Mouse (Mus musculus) frontal cortex, postnatal 36 days (tissue): ENCODE measurements around the gene Atf5.

Source experiments
- DNase-seq, 2 experiments: peaks; one replicate each; pipeline ENCODE4 v3.0.0; 2022; ENCODE audit warnings: low spot score in 2 of 2

Gene Atf5

GRCm38 (mm10) chr7:44816470-44817021, at the start of gene Atf5:
TSS of gene Atf5 (minus strand) at chr7:44816658.
- DNase-seq, result peak; percentile 50 to 57

DNA sequence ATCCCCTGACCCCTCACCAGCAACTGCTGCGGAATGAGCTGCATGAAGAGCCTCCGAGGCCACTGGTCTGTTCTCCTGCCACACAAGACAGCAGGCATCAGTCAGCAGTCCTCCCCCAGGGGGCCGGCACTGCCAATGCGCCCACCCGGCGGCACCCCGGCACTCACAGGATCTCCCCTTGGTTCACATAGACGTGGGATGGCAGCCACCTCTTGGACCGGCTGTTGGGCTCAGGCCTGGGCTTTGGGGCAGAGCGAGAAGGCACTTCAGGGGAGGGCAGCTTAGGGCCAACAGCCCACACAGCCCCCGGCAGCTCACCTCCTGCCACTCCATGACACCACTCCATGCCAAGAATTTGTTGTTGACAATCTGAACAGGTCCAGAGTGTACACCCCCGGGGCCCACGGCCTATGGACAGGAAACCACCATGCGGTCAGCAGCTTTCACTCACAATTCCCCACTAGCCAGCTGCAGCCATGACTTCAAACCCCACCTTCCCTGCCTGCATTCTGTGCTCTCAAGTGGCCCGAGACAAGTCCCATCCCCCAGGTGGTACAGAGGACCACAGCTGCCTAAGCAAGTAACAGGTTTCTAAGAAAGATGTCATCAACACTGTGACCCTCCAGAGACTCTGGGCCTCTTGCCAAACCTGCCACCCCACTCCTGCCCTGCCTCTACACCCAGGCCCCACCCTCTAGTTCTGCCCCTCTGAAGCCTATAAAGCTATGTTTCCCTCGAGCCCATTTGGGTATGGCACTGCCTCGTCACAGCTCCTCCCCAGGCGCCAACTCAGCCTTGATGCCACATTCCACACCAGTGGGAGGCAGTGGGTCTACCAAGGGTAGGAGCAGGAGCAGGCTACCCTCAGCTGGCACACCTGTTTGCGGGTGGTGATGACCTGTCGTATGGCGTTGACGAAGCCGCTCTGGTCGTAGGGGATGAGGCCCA, 48.4 kb upstream of the Atf5 start:
- DNase-seq, result no peak

DNA sequence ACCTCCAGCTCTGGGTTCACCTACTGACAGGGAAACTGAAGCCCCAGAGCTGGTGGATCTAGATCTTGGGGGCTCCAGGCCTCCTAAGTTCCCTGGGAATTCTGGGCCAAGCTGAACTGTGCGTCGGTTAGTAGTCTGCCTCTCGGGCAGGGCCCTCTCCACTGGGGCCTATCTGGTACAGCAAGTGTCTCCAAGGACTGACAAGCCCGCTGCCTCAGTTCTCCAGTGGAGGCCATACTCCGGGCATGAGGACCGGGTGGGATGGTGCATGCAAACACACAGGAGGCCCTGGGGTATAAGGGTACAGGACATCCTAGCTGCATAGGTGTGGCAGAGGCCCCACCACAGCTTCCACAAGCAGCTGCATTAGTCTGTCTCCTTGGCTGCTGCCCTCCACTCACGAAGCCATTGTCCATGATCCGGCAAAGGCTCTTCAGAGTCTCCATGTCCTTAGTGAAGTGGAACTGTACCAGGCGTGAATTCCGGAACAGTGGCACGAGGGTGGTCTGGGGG, 47.6 kb upstream of the Atf5 start:
- no peak for DNase-seq

GRCm38 (mm10) chr7:44863210-44863609, 46.8 kb upstream of the Atf5 start:
- DNase-seq, result no peak

DNA sequence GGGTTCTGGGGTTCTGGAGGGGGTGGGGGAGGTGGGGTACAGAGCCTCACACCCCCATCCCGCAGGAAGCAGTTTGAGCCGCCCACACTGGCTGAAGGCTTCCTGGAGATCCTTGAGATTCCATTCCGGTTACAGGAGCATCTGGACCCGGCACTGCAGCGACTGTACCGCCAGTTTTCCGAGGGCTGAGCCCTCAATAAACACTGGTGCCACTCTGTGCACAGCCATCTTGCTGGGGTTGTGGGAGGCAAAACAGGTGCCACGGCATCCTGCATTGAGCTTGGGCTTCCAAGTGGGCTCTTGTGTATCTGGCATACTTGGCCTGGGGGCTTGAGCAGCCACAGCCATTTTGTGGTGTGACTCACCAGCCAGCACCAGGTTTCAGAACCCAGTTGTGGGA, 46.0 kb upstream of the Atf5 start:
- DNase-seq, result no peak

GRCm38 (mm10) chr7:44861429-44861816, 45.0 kb upstream of the Atf5 start:
- no peak for DNase-seq

DNA sequence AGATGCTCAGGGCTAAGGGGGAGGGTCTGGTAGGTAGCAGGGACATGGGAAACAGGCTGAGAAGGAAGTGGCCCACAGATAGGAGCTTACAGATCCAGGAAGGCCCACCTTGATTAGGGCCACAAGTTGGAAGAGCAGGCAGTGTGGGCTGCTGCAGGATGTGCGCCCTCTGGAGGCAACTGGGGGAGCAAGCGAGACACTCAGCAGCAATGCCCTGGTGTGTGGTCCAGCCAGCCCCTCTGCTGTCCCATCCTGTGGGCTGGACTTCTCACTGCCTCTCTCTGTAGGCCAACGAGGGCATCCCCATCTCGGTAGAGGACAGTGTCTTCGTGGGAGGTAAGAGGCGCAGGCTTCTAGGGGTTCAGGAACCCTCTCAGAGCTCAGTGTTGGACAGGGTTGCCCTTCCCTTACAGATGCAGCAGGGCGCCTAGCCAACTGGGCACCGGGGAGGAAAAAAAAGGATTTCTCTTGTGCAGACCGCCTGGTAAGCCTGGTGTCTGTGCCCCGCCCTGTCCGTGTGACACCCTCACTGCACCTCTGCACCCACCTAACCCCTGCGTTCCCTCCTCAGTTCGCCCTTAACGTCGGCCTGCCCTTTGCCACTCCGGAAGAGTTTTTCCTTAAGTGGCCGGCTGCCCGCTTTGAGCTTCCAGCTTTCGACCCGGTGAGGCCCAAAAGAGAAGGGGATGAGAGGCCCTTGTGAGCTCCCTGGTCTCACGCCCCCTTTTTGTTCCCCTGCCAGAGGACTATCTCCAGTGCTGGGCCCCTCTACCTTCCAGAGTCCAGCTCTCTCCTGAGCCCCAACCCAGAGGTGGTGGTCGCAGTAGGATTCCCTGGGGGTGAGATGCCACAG, 44.3 kb upstream of the Atf5 start:
- no peak for DNase-seq

GRCm38 (mm10) chr7:44859896-44860295, 43.4 kb upstream of the Atf5 start:
- no peak for DNase-seq

GRCm38 (mm10) chr7:44857905-44858304, 41.4 kb upstream of the Atf5 start:
- DNase-seq, result no peak

DNA sequence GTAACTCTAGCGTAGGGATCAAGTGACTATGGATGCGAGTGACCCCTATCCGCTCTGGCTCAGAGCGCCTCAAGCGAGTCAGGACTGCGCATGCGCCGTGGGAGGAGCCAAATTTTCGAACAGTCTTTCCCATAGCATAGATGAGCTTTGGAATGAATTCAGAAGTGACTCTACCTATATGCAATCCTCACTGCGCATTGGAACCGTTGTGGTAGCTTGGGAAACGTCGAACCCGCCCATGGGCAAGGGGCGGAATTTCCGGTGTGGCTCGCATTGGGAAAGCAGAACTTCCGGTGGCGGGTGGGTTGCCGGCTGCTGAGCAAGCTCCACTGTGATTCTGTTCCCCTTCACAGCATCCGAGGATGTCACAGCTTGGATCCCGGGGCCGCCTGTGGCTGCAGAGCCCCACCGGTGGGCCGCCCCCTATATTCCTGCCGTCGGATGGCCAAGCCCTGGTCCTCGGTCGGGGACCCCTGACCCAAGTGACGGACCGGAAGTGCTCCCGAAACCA, 40.6 kb upstream of the Atf5 start, which contains the start of gene Pnkp:
Gene Pnkp (plus strand): TSS at position 98 of the 511 bp plus-strand sequence.
- DNase-seq, result peak; percentile 94 to 96

- DNase-seq, result no peak
These were observed 39.9 kb upstream of the Atf5 start for GRCm38 (mm10) chr7:44856265-44856916.

DNA sequence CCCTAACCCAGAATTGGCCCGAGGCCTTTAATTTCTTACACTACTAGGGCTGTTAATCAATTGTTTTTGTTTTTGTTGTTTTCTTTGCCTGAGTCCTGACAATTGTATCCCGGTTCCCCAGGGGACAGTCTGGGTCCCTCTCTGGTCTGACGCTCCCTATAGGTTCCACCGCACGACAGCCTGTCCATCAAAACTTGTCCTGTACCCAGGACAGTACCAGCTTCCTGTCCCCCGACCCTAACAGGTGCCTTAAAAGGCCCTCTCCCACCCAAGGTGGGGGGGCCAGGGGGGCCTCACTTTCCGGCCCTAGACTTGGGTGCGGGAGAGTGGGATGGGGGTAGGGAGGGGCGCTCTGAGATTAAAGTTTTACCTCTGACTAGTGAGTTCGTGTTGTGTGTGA, 38.6 kb upstream of the Atf5 start:
- DNase-seq, result no peak

DNA sequence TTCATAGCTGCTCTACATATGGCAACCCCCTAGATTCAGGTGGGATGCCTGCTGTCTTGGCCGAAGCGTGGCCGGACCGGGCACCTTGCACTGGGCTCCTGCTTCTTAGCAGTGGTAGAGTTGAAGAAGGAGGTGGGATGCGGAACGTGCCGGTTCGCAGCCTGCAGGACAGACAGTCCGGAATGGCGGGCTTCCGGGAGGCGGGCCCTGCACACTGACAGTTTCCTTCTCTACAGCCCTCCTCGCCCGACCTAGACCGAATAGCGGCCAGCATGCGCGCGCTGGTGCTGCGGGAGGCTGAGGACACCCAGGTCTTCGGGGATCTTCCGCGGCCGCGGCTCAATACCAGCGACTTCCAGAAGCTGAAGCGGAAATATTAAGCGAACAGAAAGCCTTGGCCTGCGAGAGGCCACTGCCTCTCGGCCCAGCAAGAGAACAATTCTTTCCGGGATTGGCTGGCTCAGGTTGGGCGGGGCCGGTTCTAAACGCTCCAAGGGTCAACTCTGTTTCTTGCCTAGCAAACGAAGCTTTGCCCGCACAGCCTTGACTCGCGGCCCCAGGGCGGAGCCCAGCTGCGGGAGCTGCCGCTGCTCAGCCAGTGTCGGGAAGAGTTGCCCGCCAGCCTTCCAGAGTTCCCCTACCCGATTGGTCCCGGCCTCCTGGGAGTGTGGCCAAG, 38.0 kb upstream of the Atf5 start:
- peak; percentile 62 to 71 for DNase-seq

DNA sequence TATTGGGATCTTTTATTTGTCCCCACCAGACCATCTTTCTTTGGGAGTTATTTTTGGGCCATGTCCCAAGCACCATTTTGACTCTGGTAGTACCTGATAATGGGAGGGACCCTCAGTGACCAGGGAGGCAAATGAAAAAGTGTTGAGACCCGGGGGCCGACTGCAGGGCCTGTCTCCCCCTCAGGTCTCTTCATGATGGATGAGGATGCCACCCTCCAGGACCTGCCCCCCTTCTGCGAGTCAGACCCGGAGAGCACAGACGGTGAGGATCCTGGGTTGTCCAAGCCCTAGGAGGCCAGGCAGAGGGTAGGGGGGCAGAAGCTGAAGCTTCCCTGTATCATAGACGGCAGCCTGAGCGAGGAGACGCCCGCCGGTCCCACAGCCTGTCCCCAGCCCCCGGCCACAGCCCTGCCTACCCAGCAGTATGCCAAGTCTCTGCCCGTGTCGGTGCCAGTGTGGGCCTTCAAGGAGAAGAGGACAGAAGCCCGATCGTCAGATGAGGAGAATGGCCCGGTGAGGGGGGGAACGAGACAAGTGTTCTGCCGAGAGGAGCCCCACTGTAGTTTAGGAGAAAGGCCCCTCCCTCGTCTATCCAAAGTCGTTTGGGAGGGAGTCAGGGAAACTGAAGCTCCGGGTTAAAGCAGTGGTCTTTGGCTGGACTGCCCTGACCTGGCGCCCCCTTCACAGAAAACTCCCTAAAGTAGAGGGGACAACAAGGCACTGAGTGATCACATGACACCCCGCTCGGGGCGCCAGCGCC, 37.3 kb upstream of the Atf5 start:
- DNase-seq, result no peak

DNA sequence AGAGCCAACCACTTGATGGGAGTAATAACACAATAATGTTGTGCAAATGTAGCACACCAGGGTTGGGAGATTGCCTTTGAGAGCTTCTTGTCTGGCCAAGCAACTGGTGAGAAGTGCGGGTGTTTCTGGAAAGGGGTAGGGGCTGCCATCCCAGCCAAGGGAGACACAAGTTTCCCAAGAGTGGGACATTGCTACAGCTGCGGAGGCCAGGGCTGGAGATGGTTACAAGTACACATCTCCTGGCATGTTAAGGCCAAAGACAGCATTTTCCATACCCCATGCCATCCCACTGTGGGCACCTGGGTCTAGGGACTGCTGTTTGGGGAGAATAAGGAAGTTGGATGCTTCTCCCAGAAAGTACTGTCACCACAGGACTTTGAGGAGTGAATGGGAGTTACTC, 36.6 kb upstream of the Atf5 start:
- DNase-seq, result no peak

DNA sequence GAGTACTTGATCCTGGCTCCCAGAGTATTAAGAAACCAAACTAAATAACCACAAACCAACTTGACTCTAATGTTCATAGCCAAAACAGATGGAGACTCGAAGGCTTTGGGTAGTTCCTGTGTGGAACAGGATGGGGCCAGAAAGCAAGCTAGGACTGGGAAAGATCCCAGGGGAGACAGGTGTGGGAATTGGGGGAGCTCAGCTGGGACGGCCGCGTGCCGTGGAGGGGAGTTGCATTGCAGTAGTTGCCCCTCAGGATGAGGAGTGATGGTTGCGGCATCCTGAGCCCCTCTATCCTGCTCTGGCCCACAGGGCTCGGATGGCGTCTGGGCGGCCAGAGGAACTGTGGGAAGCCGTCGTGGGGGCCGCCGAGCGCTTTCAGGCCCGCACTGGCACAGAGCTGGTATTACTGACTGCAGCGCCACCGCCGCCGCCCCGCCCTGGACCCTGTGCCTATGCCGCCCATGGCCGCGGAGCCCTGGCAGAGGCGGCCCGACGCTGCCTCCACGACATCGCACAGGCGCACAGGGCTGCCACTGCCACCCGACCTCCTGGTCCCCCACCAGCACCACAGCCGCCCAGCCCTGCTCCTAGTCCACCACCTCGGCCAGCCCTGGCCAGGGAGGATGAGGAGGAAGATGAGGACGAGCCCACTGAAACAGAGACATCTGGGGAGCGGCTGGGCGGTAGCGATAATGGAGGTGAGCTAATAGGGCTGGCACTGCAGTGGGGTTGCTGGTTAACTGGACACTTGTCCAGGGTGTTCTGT, 36.0 kb upstream of the Atf5 start:
- no peak for DNase-seq

- no peak for DNase-seq
These were observed 35.3 kb upstream of the Atf5 start for GRCm38 (mm10) chr7:44851625-44852234.

DNA sequence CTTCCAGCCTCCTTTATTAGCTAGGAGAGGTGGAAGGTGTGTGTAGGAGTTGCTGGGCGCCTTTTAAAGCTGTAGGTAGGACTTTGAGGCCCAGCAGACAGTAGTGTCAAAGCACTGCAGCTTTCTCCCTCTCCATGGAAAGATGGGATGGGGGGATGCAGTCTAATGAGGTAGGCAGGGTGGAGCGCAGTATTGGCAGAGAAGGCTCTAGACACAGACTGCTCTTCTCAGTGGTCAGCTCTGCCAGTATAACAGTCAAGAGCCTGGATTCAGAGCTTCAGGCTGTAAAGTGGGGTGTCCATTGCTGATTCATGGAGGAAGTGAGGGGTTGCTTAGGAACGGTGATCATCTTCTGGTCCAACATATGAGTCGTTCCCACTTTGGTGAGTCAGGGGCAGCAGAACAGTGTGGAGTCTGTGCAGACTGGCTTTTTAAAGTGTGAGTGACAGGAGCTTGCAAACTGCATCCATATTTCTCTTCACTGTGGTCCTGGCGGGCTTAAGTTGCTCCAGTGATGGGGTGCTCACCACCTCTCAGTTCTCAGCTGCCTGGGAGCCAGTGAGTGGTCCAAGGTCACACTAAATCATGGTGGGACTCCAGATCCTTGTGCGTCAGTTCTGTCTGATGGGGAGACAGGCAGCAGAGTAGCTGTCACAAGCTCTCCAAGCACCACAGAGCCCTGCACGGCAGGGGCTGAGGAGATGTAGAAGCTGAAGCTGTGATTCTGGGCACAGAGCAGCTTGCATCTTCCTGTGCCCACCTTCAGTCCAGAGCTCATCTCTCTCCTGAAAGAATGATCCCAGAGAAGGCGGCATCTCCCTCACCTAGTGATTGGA, 34.5 kb upstream of the Atf5 start:
- DNase-seq, result no peak
